Mouse (Mus musculus) cerebellum, postnatal 25 days (tissue): ENCODE data around the gene Lancl3.

Experiments
- DNase-seq, 2 experiments: peaks; one replicate each; pipeline ENCODE4 v3.0.0; 2021; ENCODE audit warnings: mixed read lengths in 2 of 2

Gene Lancl3

GRCm38 (mm10) chrX:9199761-9200371 lies at the start of gene Lancl3:
TSS of gene Lancl3 (plus strand) at chrX:9199902.
- DNase-seq, result peak; percentile 58 to 69

- DNase-seq, result no peak
These were observed 20.7 kb upstream of the Lancl3 start for GRCm38 (mm10) chrX:9179011-9179410.

GRCm38 (mm10) chrX:9181570-9181969 lies 18.1 kb upstream of the Lancl3 start:
- no peak for DNase-seq

- DNase-seq, result peak; percentile 69 to 82
These were observed 747 bp downstream of the Lancl3 start for GRCm38 (mm10) chrX:9200380-9200917.

- no peak for DNase-seq
These were observed 2.3 kb downstream of the Lancl3 start for GRCm38 (mm10) chrX:9201954-9202353.

- DNase-seq, result peak in 1 of 2 experiments; percentile 17
These were observed 3.2 kb downstream of the Lancl3 start for GRCm38 (mm10) chrX:9202781-9203405.

- DNase-seq, result no peak
These were observed 5.4 kb downstream of the Lancl3 start for GRCm38 (mm10) chrX:9205121-9205520.

GRCm38 (mm10) chrX:9216244-9216643 lies 16.5 kb downstream of the Lancl3 start:
- DNase-seq, result peak in 1 of 2 experiments; percentile 30

- DNase-seq, result no peak
These were observed 19.9 kb downstream of the Lancl3 start for GRCm38 (mm10) chrX:9219570-9219969.

- peak in 1 of 2 experiments; percentile 65 for DNase-seq
These were observed 21.5 kb downstream of the Lancl3 start for GRCm38 (mm10) chrX:9221206-9221605.

- DNase-seq, result no peak
These were observed 22.0 kb downstream of the Lancl3 start for GRCm38 (mm10) chrX:9221736-9222135.

- peak in 1 of 2 experiments; percentile 36 for DNase-seq
These were observed 22.9 kb downstream of the Lancl3 start for GRCm38 (mm10) chrX:9222412-9223221.

- DNase-seq, result peak; percentile 35 to 59
These were observed 27.4 kb downstream of the Lancl3 start for GRCm38 (mm10) chrX:9227105-9227504.

GRCm38 (mm10) chrX:9240737-9241591 lies 41.3 kb downstream of the Lancl3 start:
- DNase-seq, result peak; percentile 48 to 65

- DNase-seq, result peak; percentile 37 to 51
These were observed 43.7 kb downstream of the Lancl3 start for GRCm38 (mm10) chrX:9243381-9243864.

GRCm38 (mm10) chrX:9244603-9245336 lies 45.1 kb downstream of the Lancl3 start:
- no peak for DNase-seq

- no peak for DNase-seq
These were observed 49.2 kb downstream of the Lancl3 start for GRCm38 (mm10) chrX:9248911-9249310.

GRCm38 (mm10) chrX:9253990-9254389 lies 54.3 kb downstream of the Lancl3 start:
- DNase-seq, result no peak

GRCm38 (mm10) chrX:9254901-9255300 lies 55.2 kb downstream of the Lancl3 start:
- DNase-seq, result no peak

GRCm38 (mm10) chrX:9256766-9257165 lies 57.1 kb downstream of the Lancl3 start, which contains the start of gene Gm14862:
TSS of gene Gm14862 (minus strand) at chrX:9256899.
- DNase-seq, result no peak

GRCm38 (mm10) chrX:9257831-9258230 lies 58.1 kb downstream of the Lancl3 start:
- no peak for DNase-seq
